Mouse (Mus musculus) liver, embryonic 13.5 days (tissue): ENCODE data around the gene Nhsl1. TPM values are rescaled to one million over a fixed set of nuclear protein-coding genes. Genes with fewer than 3 reads are reported as not detected.

Experiments used
- ATAC-seq: fragments of 200-750 bp; cut with Nextera tagmentation; 2 replicates; pipeline ENCODE4 v1.8.0; 2017; ENCODE audit warnings: low read depth, mild to moderate bottlenecking, moderate number of reproducible peaks, moderate library complexity
- DNase-seq: peaks from one replicate; pipeline ENCODE4 v3.0.0; 2022
- H3K27ac ChIP-seq: fragments of 300-500 bp; sonication (generic); 2 replicates; pipeline ENCODE4 v1.5.1; 2015; ENCODE audit warnings: moderate library complexity, mild to moderate bottlenecking, inconsistent platforms
- H3K27me3 ChIP-seq: fragments of 300-500 bp; sonication (generic); 2 replicates; pipeline ENCODE4 v1.6.1; 2015; ENCODE audit warnings: mild to moderate bottlenecking, inconsistent platforms
- H3K36me3 ChIP-seq: fragments of 300-500 bp; sonication (generic); 2 replicates; pipeline ENCODE4 v1.6.1; 2015; ENCODE audit warnings: mild to moderate bottlenecking, inconsistent platforms
- H3K4me1 ChIP-seq: fragments of 300-500 bp; sonication (generic); replicated peaks from 2 replicates; pipeline ENCODE4 v1.6.1; 2015; ENCODE audit warnings: inconsistent platforms
- H3K4me2 ChIP-seq: fragments of 300-500 bp; sonication (generic); 2 replicates; pipeline ENCODE4 v1.6.1; 2015; ENCODE audit warnings: inconsistent platforms, mild to moderate bottlenecking, moderate library complexity
- H3K4me3 ChIP-seq: fragments of 300-500 bp; sonication (generic); replicated peaks from 2 replicates; pipeline ENCODE4 v1.5.1; 2015; ENCODE audit warnings: mild to moderate bottlenecking, inconsistent platforms
- H3K9ac ChIP-seq: fragments of 300-500 bp; sonication (generic); 2 replicates; pipeline ENCODE4 v1.6.1; 2015; ENCODE audit warnings: mild to moderate bottlenecking, inconsistent platforms
- H3K9me3 ChIP-seq: fragments of 300-500 bp; sonication (generic); replicated peaks from 2 replicates; pipeline ENCODE4 v1.6.1; 2016; ENCODE audit warnings: inconsistent platforms
- WGBS: fragments of 180-500 bp; shearing (Covaris S2); methylation state at CpG from one replicate; pipeline ENCODE4 v1.1.7; 2015; ENCODE audit not compliant: insufficient replicate concordance; 5-methylcytosine and 5-hydroxymethylcytosine counted together
- polyA plus RNA-seq: library from polyadenylated mRNA; unstranded; fragments of >200 nt; fragmentation: Nextera tagmentation; extraction: Ambion mirVana; gene quantifications from 2 replicates; pipeline ENCODE4 v1.2.1, GENCODE M21; 2015

Gene Nhsl1
- polyA plus RNA-seq, 1 experiment from 2014 or later = 0.50 TPM

GRCm38 (mm10) chr10:18493010-18493894 lies 174.5 kb downstream of the Nhsl1 start:
- Histone ChIP-seq H3K36me3 (no peaks in the 10 kb centered on the region), H3K9ac (no peak overlapping the region), H3K4me2 (no peak overlapping the region), H3K27ac (no peak overlapping the region), H3K27me3 (no peaks in the 10 kb centered on the region), H3K4me3 (no peak overlapping the region), H3K9me3 (no peaks in the 10 kb centered on the region), H3K4me1 (no peaks in the 10 kb centered on the region)
- ATAC-seq (no peak), DNase-seq (no peak)
- WGBS = 68% methylated on average over 11 of the region's 11 CpGs

GRCm38 (mm10) chr10:18494249-18494648 lies 175.5 kb downstream of the Nhsl1 start:
- no peak for ATAC-seq
- H3K4me2 ChIP-seq = no peak overlapping the region
- WGBS = 61% methylated on average over 7 of the region's 7 CpGs
- H3K36me3 ChIP-seq = no peaks in the 10 kb centered on the region
- H3K27ac ChIP-seq = no peak overlapping the region
- no peaks in the 10 kb centered on the region for H3K9me3 ChIP-seq
- no peak for DNase-seq
- no peaks in the 10 kb centered on the region for H3K4me1 ChIP-seq
- H3K9ac ChIP-seq = no peak overlapping the region
- no peaks in the 10 kb centered on the region for H3K27me3 ChIP-seq
- no peak overlapping the region for H3K4me3 ChIP-seq

- H3K27me3 ChIP-seq = no peaks in the 10 kb centered on the region
- H3K4me1 ChIP-seq = no peaks in the 10 kb centered on the region
- H3K27ac ChIP-seq = no peak overlapping the region
- no peaks in the 10 kb centered on the region for H3K9me3 ChIP-seq
- ATAC-seq (no peak), DNase-seq (no peak)
- H3K36me3 ChIP-seq = no peaks in the 10 kb centered on the region
- no peak overlapping the region for H3K4me3 ChIP-seq
- H3K4me2 ChIP-seq = no peak overlapping the region
- WGBS = 63% methylated on average over 7 of the region's 7 CpGs
- H3K9ac ChIP-seq = no peak overlapping the region
Observed at GRCm38 (mm10) chr10:18497066-18497465, 178.3 kb downstream of the Nhsl1 start.

GRCm38 (mm10) chr10:18501997-18502396 lies 183.2 kb downstream of the Nhsl1 start:
- Histone ChIP-seq H3K4me1 (no peaks in the 10 kb centered on the region), H3K9me3 (no peaks in the 10 kb centered on the region), H3K27me3 (no peaks in the 10 kb centered on the region), H3K4me3 (no peak overlapping the region), H3K4me2 (no peak overlapping the region), H3K36me3 (no peaks in the 10 kb centered on the region), H3K9ac (no peak overlapping the region), H3K27ac (no peak overlapping the region)
- DNase-seq (no peak), ATAC-seq (no peak)
- WGBS = 60% methylated on average over 3 of the region's 3 CpGs

- Histone ChIP-seq H3K9ac (no peak overlapping the region), H3K27ac (no peak overlapping the region), H3K27me3 (no peaks in the 10 kb centered on the region), H3K4me1 (no peaks in the 10 kb centered on the region), H3K4me3 (no peak overlapping the region), H3K4me2 (no peak overlapping the region), H3K36me3 (no peaks in the 10 kb centered on the region), H3K9me3 (no peaks in the 10 kb centered on the region)
- 75% methylated on average over 10 of the region's 10 CpGs for WGBS
- ATAC-seq (no peak), DNase-seq (no peak)
Observed at GRCm38 (mm10) chr10:18505690-18506089, 186.9 kb downstream of the Nhsl1 start.

GRCm38 (mm10) chr10:18506501-18506946 lies 187.7 kb downstream of the Nhsl1 start:
- no peaks in the 10 kb centered on the region for H3K9me3 ChIP-seq
- no peak overlapping the region for H3K4me3 ChIP-seq
- DNase-seq (no peak), ATAC-seq (no peak)
- no peak overlapping the region for H3K9ac ChIP-seq
- H3K36me3 ChIP-seq = no peaks in the 10 kb centered on the region
- no peak overlapping the region for H3K27ac ChIP-seq
- H3K4me1 ChIP-seq = no peaks in the 10 kb centered on the region
- no peaks in the 10 kb centered on the region for H3K27me3 ChIP-seq
- WGBS = 61% methylated on average over 6 of the region's 6 CpGs
- no peak overlapping the region for H3K4me2 ChIP-seq

- H3K27me3 ChIP-seq = no peaks in the 10 kb centered on the region
- no peaks in the 10 kb centered on the region for H3K9me3 ChIP-seq
- H3K4me1 ChIP-seq = no peaks in the 10 kb centered on the region
- H3K4me2 ChIP-seq = no peak overlapping the region
- H3K36me3 ChIP-seq = no peaks in the 10 kb centered on the region
- 54% methylated on average over 2 of the region's 2 CpGs for WGBS
- no peak overlapping the region for H3K27ac ChIP-seq
- H3K4me3 ChIP-seq = no peak overlapping the region
- no peak overlapping the region for H3K9ac ChIP-seq
- DNase-seq = no peak
- ATAC-seq = no peak
Observed at GRCm38 (mm10) chr10:18507869-18508473, 189.2 kb downstream of the Nhsl1 start.

- no peaks in the 10 kb centered on the region for H3K36me3 ChIP-seq
- no peak overlapping the region for H3K9ac ChIP-seq
- no peak for DNase-seq
- no peaks in the 10 kb centered on the region for H3K27me3 ChIP-seq
- ATAC-seq = no peak
- no peaks in the 10 kb centered on the region for H3K9me3 ChIP-seq
- H3K27ac ChIP-seq = no peak overlapping the region
- H3K4me1 ChIP-seq = no peaks in the 10 kb centered on the region
- H3K4me3 ChIP-seq = no peak overlapping the region
- H3K4me2 ChIP-seq = no peak overlapping the region
- WGBS = 65% methylated on average over 1 of the region's 1 CpGs
Observed at GRCm38 (mm10) chr10:18508586-18508985, 189.8 kb downstream of the Nhsl1 start.

GRCm38 (mm10) chr10:18510663-18511062 lies 191.9 kb downstream of the Nhsl1 start:
- Histone ChIP-seq H3K4me3 (no peak overlapping the region), H3K4me2 (no peak overlapping the region), H3K27ac (no peak overlapping the region), H3K9me3 (no peaks in the 10 kb centered on the region), H3K4me1 (no peaks in the 10 kb centered on the region), H3K27me3 (no peaks in the 10 kb centered on the region), H3K36me3 (no peaks in the 10 kb centered on the region), H3K9ac (no peak overlapping the region)
- WGBS = 48% methylated on average over 3 of the region's 3 CpGs
- DNase-seq (no peak), ATAC-seq (no peak)

GRCm38 (mm10) chr10:18511496-18511895 lies 192.7 kb downstream of the Nhsl1 start:
- no peak overlapping the region for H3K4me3 ChIP-seq
- no peaks in the 10 kb centered on the region for H3K9me3 ChIP-seq
- H3K27ac ChIP-seq = no peak overlapping the region
- ATAC-seq (no peak), DNase-seq (no peak)
- no peak overlapping the region for H3K4me2 ChIP-seq
- H3K27me3 ChIP-seq = no peaks in the 10 kb centered on the region
- H3K9ac ChIP-seq = no peak overlapping the region
- H3K4me1 ChIP-seq = no peaks in the 10 kb centered on the region
- 74% methylated on average over 11 of the region's 11 CpGs for WGBS
- H3K36me3 ChIP-seq = no peaks in the 10 kb centered on the region

GRCm38 (mm10) chr10:18522556-18522955 lies 203.8 kb downstream of the Nhsl1 start:
- no peaks in the 10 kb centered on the region for H3K4me1 ChIP-seq
- H3K4me2 ChIP-seq = no peak overlapping the region
- ATAC-seq (no peak), DNase-seq (no peak)
- H3K36me3 ChIP-seq = no peaks in the 10 kb centered on the region
- H3K27me3 ChIP-seq = no peaks in the 10 kb centered on the region
- no peaks in the 10 kb centered on the region for H3K9me3 ChIP-seq
- WGBS = 51% methylated on average over 2 of the region's 2 CpGs
- H3K9ac ChIP-seq = no peak overlapping the region
- no peak overlapping the region for H3K4me3 ChIP-seq
- H3K27ac ChIP-seq = no peak overlapping the region

GRCm38 (mm10) chr10:18525311-18525710 lies 206.5 kb downstream of the Nhsl1 start:
- H3K4me3 ChIP-seq = no peak overlapping the region
- H3K9me3 ChIP-seq = no peaks in the 10 kb centered on the region
- H3K27ac ChIP-seq = no peak overlapping the region
- H3K4me2 ChIP-seq = no peak overlapping the region
- ATAC-seq (no peak), DNase-seq (no peak)
- H3K27me3 ChIP-seq = no peaks in the 10 kb centered on the region
- no peaks in the 10 kb centered on the region for H3K36me3 ChIP-seq
- no peak overlapping the region for H3K9ac ChIP-seq
- H3K4me1 ChIP-seq = no peaks in the 10 kb centered on the region
- 72% methylated on average over 15 of the region's 15 CpGs for WGBS
